Mouse (Mus musculus) cortical plate, adult 2 months (tissue): ENCODE measurements at regions not wholly inside any gene's neighbourhood (a gene's known extent, or its start where the extent isn't known, plus 50 kb on each side); places are given as distances from the start of the nearest gene placed in this dataset.

Experiments
- H3K27ac ChIP-seq: fragments of 200-500 bp; 2 replicates; pipeline ENCODE4 v1.5.1; 2012; ENCODE audit warnings: low read length, control low read depth, inconsistent platforms; ENCODE audit not compliant: insufficient read depth
- H3K4me1 ChIP-seq: fragments of 200-500 bp; 2 replicates; pipeline ENCODE4 v1.6.1; 2011; ENCODE audit warnings: low read length; ENCODE audit not compliant: control insufficient read depth, insufficient read depth
- H3K4me3 ChIP-seq: fragments of 200-500 bp; 2 replicates; pipeline ENCODE4 v1.5.1; 2011; ENCODE audit warnings: mild to moderate bottlenecking, low read length, control low read depth; ENCODE audit not compliant: insufficient read depth
- CTCF ChIP-seq: fragments of 200-500 bp; IDR thresholded peaks from 2 replicates; pipeline ENCODE4 v1.5.1; 2011; ENCODE audit warnings: mild to moderate bottlenecking, control low read depth, low read length; ENCODE audit not compliant: insufficient read depth; ENCODE audit errors: extremely low read depth
- POLR2A ChIP-seq: fragments of 200-500 bp; IDR thresholded peaks from 2 replicates; pipeline ENCODE4 v1.6.1; 2011; ENCODE audit warnings: mild to moderate bottlenecking, low read length, control low read depth; ENCODE audit not compliant: insufficient read depth; ENCODE audit errors: extremely low read depth

DNA sequence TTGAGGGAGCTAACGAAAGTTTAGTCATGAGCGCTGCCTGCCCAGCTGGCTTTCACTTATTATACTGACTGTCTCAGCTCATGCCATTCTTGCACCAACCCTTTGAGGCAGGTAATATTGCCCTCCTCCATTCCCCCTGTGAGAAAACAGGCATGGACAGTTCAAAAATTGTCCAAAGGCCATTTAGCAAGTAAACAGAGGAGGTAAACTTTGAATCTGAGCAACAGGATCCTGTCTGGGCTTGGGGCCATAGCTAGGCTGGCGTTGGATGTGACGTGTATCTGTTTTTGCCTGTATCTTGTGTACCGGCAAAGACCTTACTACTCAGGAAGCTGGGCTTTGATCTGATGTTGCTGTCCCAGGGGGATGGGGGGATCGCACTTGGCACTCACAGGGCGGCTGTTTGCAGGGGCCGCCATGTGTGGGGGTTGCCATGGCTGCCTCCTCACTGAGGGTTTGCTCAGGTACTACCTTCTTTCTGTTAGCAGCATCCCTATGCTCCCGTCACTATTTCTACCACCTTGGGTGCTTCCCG is 53.1 kb upstream of the Lrrc55 start:
- TF ChIP-seq POLR2A, result no peak
- TF ChIP-seq CTCF, result no peak
- Histone ChIP-seq H3K27ac (no peak overlapping the region), H3K4me1 (peaks cover 4% of the 10 kb centered on the region; the same call in 1 of the 2 replicates), H3K4me3 (no peak overlapping the region)
